Mouse (Mus musculus) frontal cortex, postnatal 25 days (tissue): ENCODE measurements around the gene Mllt11.
A peak's percentile ranks its signal among the peaks of the same experiment; 100 is the strongest.
"Not testable (repeated sequence)": the region's sequence is repeated elsewhere in the genome, so short reads cannot be mapped to it uniquely, and the experiment has no call there.

Experiments used
- DNase-seq, 2 experiments: peaks; one replicate each; pipeline ENCODE4 v3.0.0; 2022; ENCODE audit warnings: low spot score in 2 of 2

Gene Mllt11

DNA sequence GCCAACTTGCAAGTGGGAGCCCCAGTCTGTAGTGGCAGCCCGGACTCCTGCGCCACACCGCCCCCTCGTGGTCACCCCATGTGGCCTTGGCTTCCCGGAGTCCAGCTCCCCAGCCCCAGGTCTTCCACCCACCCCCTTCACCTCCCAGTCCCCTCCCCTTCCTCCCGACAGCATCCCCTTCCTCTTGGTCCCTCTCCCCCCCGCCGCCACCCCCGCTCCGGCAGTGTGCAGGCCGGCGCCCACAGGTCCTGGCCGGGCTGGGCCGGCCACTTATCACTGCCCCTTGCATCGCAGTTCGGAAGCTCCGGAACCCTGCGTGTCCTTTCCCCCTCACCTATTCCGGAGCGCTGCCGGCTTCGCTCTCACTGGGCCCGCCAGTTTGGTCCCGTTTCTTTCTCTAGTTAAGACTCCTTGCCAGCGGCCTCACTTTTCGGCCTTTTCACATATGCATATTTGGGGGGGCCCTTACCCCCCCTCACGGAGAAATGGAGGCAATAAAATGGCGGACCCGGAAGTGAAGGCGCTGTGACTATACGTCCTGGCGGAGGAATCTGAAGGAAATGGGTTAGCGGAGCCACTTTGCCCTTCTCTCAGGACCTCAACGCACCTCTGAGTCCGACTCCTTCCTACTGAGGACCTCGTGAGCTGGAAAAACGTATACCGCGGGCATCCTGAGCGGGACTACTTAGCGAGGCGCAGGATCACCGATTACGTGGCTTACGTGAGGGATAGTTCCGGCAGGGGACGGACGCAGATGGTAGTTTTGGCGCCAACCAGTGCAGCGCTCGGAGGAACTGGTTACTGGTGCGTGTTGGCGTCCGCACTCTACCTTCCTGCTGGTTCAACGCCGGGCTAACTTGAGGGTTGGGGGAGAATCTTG, 14.5 kb downstream of the Mllt11 start, which contains the start of gene Gabpb2:
Gabpb2 (minus strand) TSS at position 662 of the 880 bp plus-strand sequence.
- DNase-seq, result peak; percentile 80 to 86

DNA sequence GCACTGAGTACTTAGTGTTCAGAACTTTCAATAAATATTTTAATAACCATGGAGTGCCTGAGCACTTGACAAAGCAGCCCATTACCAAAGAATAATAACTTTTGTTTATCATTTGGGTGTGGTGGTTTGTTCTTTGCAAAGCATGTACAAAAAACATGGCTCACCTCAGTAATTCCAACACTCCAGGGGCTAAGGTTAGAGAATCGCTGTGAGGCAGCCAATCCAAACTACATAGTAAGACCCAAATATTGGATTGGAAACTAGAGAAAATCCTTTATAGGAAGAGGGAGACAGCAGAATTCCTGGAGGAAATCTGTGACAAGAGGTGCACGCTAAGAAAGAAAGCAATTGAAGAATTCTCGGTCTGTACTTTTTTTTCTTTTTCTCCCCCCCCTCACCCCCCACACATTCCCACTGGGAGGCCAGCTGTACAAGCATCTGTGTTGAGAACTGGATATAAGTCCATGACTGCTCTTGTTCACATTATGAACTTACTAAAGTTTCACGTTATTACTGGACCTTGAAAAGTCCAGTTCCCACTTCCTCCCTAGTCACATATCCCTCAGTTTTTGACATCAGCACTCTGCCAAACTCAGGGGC, 15.2 kb downstream of the Mllt11 start:
- DNase-seq, result no peak

DNA sequence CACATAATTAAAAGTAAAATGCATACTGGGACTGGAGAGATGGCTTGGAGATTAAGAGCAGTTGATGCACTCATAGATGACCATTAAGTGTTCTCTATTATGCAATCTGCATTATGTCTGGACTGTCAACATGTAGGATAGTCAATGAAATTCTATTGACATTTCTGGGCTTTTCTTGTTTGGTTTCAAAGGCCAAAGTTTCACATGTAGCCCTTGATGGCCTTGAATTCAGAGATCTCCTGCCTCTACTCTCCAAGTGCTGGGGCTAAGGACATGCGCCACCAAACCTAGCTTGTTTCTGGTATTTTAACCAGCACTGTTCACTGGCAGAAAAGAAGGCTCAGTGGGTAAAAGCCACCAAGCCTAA, 18.4 kb downstream of the Mllt11 start:
- no peak for DNase-seq

DNA sequence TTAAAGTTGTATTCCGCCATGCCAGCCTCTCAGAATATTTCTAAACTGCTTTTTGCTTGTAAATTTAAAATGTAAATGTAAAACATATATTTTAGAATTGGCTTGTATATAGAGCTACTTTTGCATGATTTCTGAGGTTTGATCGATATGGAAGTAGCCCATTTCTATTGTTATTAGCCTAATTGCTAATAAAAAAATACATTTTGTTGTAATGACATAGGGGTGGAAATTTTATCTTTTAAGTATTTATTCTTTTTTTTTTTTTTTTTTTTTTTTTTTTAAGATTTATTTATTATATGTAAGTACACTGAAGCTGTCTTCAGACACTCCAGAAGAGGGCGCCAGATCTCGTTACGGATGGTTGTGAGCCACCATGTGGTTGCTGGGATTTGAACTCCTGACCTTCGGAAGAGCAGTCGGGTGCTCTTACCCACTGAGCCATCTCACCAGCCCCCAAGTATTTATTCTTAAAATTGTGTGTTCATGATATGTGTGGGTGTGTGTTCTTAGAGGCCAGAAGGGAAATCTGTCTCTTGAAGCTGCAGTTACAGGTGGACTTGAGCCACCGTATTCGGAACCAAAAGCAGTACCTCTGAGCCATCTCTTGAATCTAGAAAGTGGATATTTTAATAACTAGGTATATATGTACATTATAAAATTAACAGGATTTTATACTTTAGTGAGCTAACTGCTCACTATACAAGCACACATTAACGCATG, 18.9 kb downstream of the Mllt11 start:
- DNase-seq, result not testable (repeated sequence)

DNA sequence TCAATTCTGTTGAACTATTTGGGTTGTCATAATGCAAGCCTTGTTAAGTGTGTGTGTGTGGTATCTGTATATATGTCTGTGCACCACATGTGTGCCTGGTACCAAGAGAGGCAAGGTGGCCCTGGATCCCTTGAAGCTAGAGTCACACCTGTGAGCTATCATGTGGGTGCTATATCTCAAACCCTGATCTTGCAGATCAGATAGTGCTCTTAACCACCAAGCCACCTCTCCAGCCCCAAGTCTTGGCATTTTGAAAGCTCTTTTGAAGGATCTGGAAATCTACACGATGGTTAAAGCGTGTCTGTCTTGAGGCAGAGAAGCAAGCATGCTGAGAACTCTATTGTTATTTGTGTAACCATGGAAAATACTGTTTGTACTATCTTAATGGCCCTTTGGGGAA, 21.4 kb downstream of the Mllt11 start:
- DNase-seq, result no peak

GRCm38 (mm10) chr3:95208286-95208685, 23.7 kb downstream of the Mllt11 start:
- DNase-seq, result no peak

- DNase-seq, result no peak
These were observed 28.1 kb downstream of the Mllt11 start for GRCm38 (mm10) chr3:95203880-95204279.

- no peak for DNase-seq
These were observed 31.4 kb downstream of the Mllt11 start for GRCm38 (mm10) chr3:95200562-95200961.

DNA sequence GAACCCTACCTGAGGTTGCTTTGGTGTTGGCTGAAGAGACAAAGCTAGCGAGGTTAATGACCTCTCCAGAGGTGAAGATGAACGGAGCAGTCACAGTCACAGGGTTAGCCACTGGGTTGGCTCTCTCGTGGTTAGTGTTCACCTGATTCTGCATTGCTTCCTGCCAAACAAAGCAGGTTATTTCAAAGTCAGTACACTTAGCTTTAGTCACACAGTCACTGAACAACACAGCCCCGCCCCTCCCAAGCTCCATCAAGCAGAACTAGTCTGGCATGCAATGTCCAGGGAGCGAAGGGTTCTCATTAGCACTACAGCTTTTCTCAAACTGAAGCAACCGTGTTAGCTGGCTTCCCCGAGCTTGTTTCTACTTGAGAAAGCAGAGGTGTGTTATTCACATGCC, 31.8 kb downstream of the Mllt11 start:
- DNase-seq, result no peak

DNA sequence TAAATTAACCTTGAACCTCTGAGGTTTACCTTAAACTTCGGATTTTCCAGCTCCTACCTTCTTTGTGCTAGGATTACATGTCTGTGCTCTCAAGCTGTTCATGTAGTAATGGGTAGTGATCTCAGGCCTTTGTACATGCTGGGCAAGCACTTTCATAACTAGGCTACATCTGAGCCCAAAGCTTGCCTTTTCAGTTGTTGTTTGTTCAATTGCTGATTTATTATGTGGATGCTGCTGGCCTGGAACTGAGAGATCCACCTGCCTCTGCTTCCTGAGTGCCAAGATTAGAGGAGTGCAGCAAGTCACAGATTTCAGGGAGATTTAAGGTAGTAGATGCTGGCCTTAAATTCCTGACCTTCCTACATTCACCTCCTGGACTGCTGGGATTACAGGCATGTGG, 32.9 kb downstream of the Mllt11 start:
- DNase-seq, result no peak

DNA sequence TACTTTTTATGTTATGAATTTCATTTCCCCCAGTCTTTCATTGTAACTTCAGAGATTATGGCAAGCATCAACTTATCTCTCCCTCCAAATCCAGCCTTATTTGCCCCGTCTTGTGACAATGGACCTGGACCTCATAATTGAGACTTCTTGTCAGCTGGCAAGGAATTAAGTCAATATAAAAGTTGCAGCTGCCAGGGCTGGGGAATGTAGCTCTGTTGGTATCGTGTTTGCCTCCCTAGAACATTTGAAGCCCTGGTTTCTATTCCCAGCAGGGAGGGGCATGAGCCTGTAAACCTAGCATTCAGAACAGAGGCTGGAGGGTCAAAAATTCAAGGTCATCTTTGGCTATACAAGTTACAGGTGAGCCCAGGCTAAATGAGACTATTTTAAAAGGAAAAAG, 36.2 kb downstream of the Mllt11 start:
- DNase-seq, result no peak

DNA sequence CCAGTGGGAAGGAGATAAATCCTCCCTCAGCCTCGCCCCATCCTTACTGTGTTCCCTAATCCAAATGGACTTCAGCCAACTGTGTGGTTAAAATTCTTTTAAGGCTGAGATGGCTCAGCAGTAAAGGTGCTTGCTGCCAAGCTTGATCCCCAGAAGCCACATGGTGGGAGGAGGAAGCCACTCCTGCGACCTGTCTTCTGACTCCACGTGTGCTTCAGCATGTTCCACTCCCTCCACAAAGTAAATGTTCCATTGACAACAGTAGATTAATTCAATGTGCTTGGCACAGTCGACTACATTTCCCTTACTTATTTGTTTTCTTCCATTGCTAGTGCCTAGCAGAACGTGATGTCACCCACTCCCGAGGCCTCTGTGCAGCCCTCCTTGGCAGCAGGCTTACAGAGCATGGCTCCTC, 37.2 kb downstream of the Mllt11 start:
- DNase-seq, result no peak

- no peak for DNase-seq
These were observed 45.1 kb downstream of the Mllt11 start for GRCm38 (mm10) chr3:95186888-95187287.

GRCm38 (mm10) chr3:95186100-95186499, 45.9 kb downstream of the Mllt11 start:
- DNase-seq, result no peak

- DNase-seq, result no peak
These were observed 47.0 kb downstream of the Mllt11 start for GRCm38 (mm10) chr3:95184796-95185577.

GRCm38 (mm10) chr3:95181841-95182240, 50.1 kb downstream of the Mllt11 start:
- DNase-seq, result no peak

DNA sequence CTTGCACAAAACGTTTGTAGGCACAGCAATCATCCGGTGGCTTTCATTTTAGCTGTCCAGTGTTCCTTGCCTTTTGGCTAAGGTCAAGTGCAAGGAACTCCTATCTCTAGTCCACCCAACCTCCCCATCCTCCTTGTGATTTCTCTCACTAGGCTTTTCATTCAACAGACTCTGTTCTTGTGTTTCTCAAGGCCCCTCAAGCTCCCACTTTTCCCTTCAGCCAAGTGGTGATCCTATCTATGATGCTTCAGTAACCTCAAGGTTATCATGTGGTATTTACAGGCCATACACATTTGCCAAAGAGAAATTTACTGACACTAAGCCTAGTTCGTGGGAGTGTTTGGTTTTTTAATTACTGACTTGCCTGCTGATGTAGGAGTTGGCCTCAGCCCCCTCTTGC, 52.1 kb downstream of the Mllt11 start:
- no peak for DNase-seq

- DNase-seq, result no peak
These were observed 53.0 kb downstream of the Mllt11 start for GRCm38 (mm10) chr3:95178948-95179347.

GRCm38 (mm10) chr3:95177583-95177982, 54.4 kb downstream of the Mllt11 start:
- no peak for DNase-seq

DNA sequence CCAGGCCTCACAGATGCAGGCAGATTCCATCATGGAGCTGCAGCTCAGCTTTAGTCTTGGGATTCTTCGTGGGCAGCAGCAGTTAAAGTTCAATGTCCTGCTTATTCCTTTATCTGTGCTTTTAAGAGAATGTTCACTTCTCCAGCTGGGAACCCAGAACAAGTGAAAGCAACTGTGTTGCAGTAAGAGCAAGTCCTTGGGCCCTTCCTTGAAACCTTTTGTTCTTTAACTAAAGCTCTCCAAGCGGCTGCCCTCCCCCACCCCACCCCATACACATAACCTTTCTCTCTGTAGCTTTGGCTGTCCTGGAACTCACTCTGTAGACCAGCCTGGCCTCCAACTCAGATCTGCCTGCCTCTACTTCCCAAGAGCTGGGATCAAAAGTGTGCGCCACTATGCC, 55.5 kb downstream of the Mllt11 start:
- no peak for DNase-seq

GRCm38 (mm10) chr3:95174011-95174592, 57.9 kb downstream of the Mllt11 start:
- peak; percentile 57 to 70 for DNase-seq
